Mouse (Mus musculus): ENCODE data around the gene Dock4. TPM values are rescaled to one million over a fixed set of nuclear protein-coding genes. Genes with fewer than 3 reads are reported as not detected.
A peak's percentile ranks its signal among the peaks of the same experiment; 100 is the strongest.

Dock4 gene
- polyA plus RNA-seq, 2 experiments: 7.7 to 12.2 TPM

GRCm38 (mm10) chr12:40471649-40472399, 26.1 kb downstream of the Dock4 start:
- Histone ChIP-seq H3K36me3 (ENCODE audit: control insufficient read depth, insufficient read depth, low read length) (no peaks in the 10 kb centered on the region), H3K27ac (replicated peaks; ENCODE audit: low read depth, low read length) (no peak overlapping the region), H3K9ac (ENCODE audit: low read depth, low read length, severe bottlenecking) (no peak overlapping the region), H3K4me2 (replicated peaks; ENCODE audit: low read depth, low read length, severe bottlenecking) (peak overlapping the region; percentile 38), H3K4me3 (replicated peaks; ENCODE audit: low read length) (peak overlapping the region; percentile 13; the same call in 1 of the 2 replicates), H3K4me1 (ENCODE audit: control insufficient read depth, insufficient read depth, low read length) (peaks cover 10% of the 10 kb centered on the region; the same call in 1 of the 2 replicates), H3K27me3 (ENCODE audit: control insufficient read depth, insufficient read depth, low read length) (no peaks in the 10 kb centered on the region), H3K9me3 (ENCODE audit: control insufficient read depth, low read length) (no peaks in the 10 kb centered on the region)
- ATAC-seq (ENCODE audit: low FRiP score, low read depth): no peak
- DNase-seq (ENCODE audit: low spot score): peak; percentile 64
- no peak for TF ChIP-seq POLR2A (IDR thresholded peaks at IDR 0.05; ENCODE audit: borderline replicate concordance, extremely low read depth, insufficient read depth, insufficient read length)
- 17% methylated on average over 11 of the region's 11 CpGs for WGBS

DNA sequence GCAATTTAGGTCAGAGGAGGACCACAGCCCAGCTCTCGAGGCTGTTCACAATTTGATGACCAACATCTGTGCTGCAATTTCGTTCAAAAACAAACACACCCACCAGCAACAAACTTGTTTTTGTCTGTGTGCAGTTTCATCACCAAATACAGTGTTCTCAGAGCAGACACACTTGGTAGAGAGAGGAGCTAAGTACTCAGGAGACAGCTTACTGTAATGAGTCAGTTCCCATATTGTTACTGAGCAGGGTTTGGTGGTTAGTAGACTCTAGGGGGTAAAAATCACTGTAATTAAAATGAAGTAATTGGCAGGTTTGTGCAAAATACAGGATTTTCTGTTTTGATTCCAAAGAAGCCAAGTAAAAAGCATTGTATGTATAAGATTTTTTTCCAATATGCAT, 28.0 kb downstream of the Dock4 start:
- H3K4me3 ChIP-seq (replicated peaks; ENCODE audit: low read length): no peak overlapping the region
- no peak for TF ChIP-seq POLR2A (IDR thresholded peaks at IDR 0.05; ENCODE audit: borderline replicate concordance, extremely low read depth, insufficient read depth, insufficient read length)
- no peak overlapping the region for H3K9ac ChIP-seq (ENCODE audit: low read depth, low read length, severe bottlenecking)
- no peak overlapping the region for H3K27ac ChIP-seq (replicated peaks; ENCODE audit: low read depth, low read length)
- DNase-seq (ENCODE audit: low spot score) (no peak), ATAC-seq (ENCODE audit: low FRiP score, low read depth) (no peak)
- H3K4me1 ChIP-seq (ENCODE audit: control insufficient read depth, insufficient read depth, low read length): peaks cover 21% of the 10 kb centered on the region
- no peak overlapping the region for H3K4me2 ChIP-seq (replicated peaks; ENCODE audit: low read depth, low read length, severe bottlenecking)
- no peaks in the 10 kb centered on the region for H3K27me3 ChIP-seq (ENCODE audit: control insufficient read depth, insufficient read depth, low read length)
- WGBS: 23% methylated on average over 2 of the region's 2 CpGs
- no peaks in the 10 kb centered on the region for H3K36me3 ChIP-seq (ENCODE audit: control insufficient read depth, insufficient read depth, low read length)
- no peaks in the 10 kb centered on the region for H3K9me3 ChIP-seq (ENCODE audit: control insufficient read depth, low read length)

DNA sequence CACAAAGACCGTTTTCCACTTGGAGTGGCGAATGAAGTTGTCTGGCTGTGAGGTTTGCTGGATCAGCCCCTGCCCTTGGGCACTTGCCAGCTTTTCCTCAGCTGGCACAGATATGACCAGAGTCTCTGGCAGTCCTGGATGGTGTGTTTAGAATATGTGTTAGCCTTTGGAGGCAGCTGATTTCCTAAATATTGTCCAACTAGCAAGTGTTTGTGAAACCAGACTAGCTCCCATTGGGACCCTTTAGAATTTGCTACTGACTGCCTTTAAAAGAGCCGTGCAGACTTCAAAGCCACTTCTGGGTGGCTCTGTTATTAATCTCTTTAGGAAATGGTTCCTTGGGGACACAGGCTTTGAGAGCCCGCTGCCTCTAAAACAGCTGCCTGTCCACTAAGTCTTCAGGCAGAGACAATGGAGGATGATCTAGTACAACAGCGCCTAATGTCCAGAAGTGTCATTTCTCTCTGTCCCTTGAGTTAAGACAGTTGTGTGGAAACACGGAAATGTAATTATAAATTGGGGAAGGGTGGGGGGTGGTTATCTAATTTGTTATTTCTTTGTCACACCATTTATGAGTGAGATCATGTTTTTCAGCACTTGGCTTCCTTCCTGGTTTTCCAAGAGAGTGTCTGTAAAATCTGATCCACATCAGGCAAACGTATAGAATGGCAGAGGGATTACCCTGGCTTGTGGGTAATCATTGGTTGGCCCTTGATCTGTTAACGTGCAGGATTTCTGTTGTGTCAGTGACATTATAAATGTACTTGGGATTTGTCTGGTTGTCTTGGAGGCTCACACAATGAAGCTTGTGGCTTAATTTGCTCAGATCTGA, 32.1 kb downstream of the Dock4 start:
- H3K36me3 ChIP-seq (ENCODE audit: control insufficient read depth, insufficient read depth, low read length): no peaks in the 10 kb centered on the region
- peaks cover 14% of the 10 kb centered on the region for H3K4me1 ChIP-seq (ENCODE audit: control insufficient read depth, insufficient read depth, low read length)
- no peak for TF ChIP-seq POLR2A (IDR thresholded peaks at IDR 0.05; ENCODE audit: borderline replicate concordance, extremely low read depth, insufficient read depth, insufficient read length)
- H3K27ac ChIP-seq (replicated peaks; ENCODE audit: low read depth, low read length): no peak overlapping the region
- H3K4me2 ChIP-seq (replicated peaks; ENCODE audit: low read depth, low read length, severe bottlenecking): no peak overlapping the region
- no peak overlapping the region for H3K9ac ChIP-seq (ENCODE audit: low read depth, low read length, severe bottlenecking)
- peak; percentile 71 for ATAC-seq (ENCODE audit: low FRiP score, low read depth)
- H3K9me3 ChIP-seq (ENCODE audit: control insufficient read depth, low read length): no peaks in the 10 kb centered on the region
- DNase-seq (ENCODE audit: low spot score): peak; percentile 68
- no peak overlapping the region for H3K4me3 ChIP-seq (replicated peaks; ENCODE audit: low read length)
- WGBS: 33% methylated on average over 8 of the region's 8 CpGs
- no peaks in the 10 kb centered on the region for H3K27me3 ChIP-seq (ENCODE audit: control insufficient read depth, insufficient read depth, low read length)

DNA sequence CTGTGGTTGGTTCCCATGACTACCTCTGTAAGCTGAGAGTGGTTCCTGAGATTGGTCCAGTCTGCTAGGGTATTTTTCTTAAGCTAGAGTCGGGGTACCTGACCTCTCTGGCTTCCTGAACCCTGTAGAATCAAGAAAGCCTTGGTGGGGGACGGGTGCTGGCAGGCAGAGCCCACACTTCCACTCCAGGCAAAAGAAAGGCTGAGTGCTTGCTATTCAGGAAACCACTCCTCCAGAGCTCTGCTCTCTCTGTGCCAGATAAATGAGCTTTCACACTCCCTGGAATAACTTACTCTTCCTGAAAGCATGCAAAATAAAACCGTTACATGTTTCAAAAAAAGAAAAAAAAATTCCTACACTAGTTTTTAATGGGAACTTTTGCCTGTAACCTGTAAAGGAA, 38.5 kb downstream of the Dock4 start:
- TF ChIP-seq POLR2A (IDR thresholded peaks at IDR 0.05; ENCODE audit: borderline replicate concordance, extremely low read depth, insufficient read depth, insufficient read length): no peak
- no peaks in the 10 kb centered on the region for H3K27me3 ChIP-seq (ENCODE audit: control insufficient read depth, insufficient read depth, low read length)
- no peak overlapping the region for H3K4me2 ChIP-seq (replicated peaks; ENCODE audit: low read depth, low read length, severe bottlenecking)
- 23% methylated on average over 3 of the region's 3 CpGs for WGBS
- no peak for ATAC-seq (ENCODE audit: low FRiP score, low read depth)
- no peaks in the 10 kb centered on the region for H3K9me3 ChIP-seq (ENCODE audit: control insufficient read depth, low read length)
- H3K36me3 ChIP-seq (ENCODE audit: control insufficient read depth, insufficient read depth, low read length): no peaks in the 10 kb centered on the region
- H3K4me1 ChIP-seq (ENCODE audit: control insufficient read depth, insufficient read depth, low read length): peaks cover 9% of the 10 kb centered on the region; the same call in 1 of the 2 replicates
- 0 out of 2 replicates have a peak overlapping the region, but pooled peaks have one; percentile 19 for H3K27ac ChIP-seq (replicated peaks; ENCODE audit: low read depth, low read length)
- H3K4me3 ChIP-seq (replicated peaks; ENCODE audit: low read length): no peak overlapping the region
- H3K9ac ChIP-seq (ENCODE audit: low read depth, low read length, severe bottlenecking): no peak overlapping the region
- DNase-seq (ENCODE audit: low spot score): no peak

DNA sequence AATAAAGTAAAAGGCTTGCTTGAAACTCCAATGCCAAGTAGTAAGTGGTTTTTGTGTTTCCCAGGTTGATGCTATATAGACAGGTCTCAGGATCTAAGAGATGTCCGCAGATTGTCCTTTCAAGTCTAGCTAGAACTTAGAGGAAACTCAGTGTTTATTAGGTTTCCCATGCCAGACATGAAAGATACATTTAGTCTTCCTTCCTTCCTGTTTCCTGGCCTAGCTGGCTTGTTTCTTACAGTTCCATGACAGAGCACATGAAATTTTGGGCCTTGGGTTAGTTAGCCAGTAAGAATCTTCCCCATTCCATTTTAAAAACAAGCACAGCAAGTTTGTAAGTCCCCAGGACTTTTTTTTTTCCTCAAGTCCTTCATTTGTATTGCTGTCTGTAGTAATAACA, 39.5 kb downstream of the Dock4 start:
- no peak for TF ChIP-seq POLR2A (IDR thresholded peaks at IDR 0.05; ENCODE audit: borderline replicate concordance, extremely low read depth, insufficient read depth, insufficient read length)
- no peak for DNase-seq (ENCODE audit: low spot score)
- Histone ChIP-seq H3K9me3 (ENCODE audit: control insufficient read depth, low read length) (no peaks in the 10 kb centered on the region), H3K4me2 (replicated peaks; ENCODE audit: low read depth, low read length, severe bottlenecking) (no peak overlapping the region), H3K4me3 (replicated peaks; ENCODE audit: low read length) (no peak overlapping the region), H3K9ac (ENCODE audit: low read depth, low read length, severe bottlenecking) (no peak overlapping the region), H3K27me3 (ENCODE audit: control insufficient read depth, insufficient read depth, low read length) (no peaks in the 10 kb centered on the region), H3K36me3 (ENCODE audit: control insufficient read depth, insufficient read depth, low read length) (no peaks in the 10 kb centered on the region), H3K27ac (replicated peaks; ENCODE audit: low read depth, low read length) (no peak overlapping the region), H3K4me1 (ENCODE audit: control insufficient read depth, insufficient read depth, low read length) (peaks cover 9% of the 10 kb centered on the region; the same call in 1 of the 2 replicates)
- WGBS: 84% methylated on average over 1 of the region's 1 CpGs
- ATAC-seq (ENCODE audit: low FRiP score, low read depth): no peak

All from limb, embryonic 14.5 days (tissue).